Mouse (Mus musculus) heart, embryonic 16.5 days (tissue): ENCODE data around the gene Plet1. TPM values are rescaled to one million over a fixed set of nuclear protein-coding genes. Genes with fewer than 3 reads are reported as not detected.

Experiments
- ATAC-seq: fragments of 200-750 bp; cut with Nextera tagmentation; replicated peaks from 2 replicates; pipeline ENCODE4 v1.8.0; 2017; ENCODE audit warnings: moderate number of reproducible peaks; ENCODE audit not compliant: insufficient read depth, low FRiP score; ENCODE audit errors: extremely low read depth
- H3K27ac ChIP-seq: fragments of 300-500 bp; sonication (generic); 2 replicates; pipeline ENCODE4 v1.5.1; 2014; ENCODE audit warnings: mild to moderate bottlenecking, low read length, control low read depth, moderate library complexity
- H3K27me3 ChIP-seq: fragments of 300-500 bp; sonication (generic); 2 replicates; pipeline ENCODE4 v1.6.1; 2014; ENCODE audit warnings: low read length, mixed read lengths; ENCODE audit not compliant: control insufficient read depth, insufficient read depth
- H3K36me3 ChIP-seq: fragments of 300-500 bp; sonication (generic); 2 replicates; pipeline ENCODE4 v1.6.1; 2014; ENCODE audit not compliant: control insufficient read depth, insufficient read depth
- H3K4me1 ChIP-seq: fragments of 300-500 bp; sonication (generic); 2 replicates; pipeline ENCODE4 v1.6.1; 2014; ENCODE audit warnings: low read length, mixed read lengths; ENCODE audit not compliant: control insufficient read depth, insufficient read depth
- H3K4me2 ChIP-seq: fragments of 300-500 bp; sonication (generic); 2 replicates; pipeline ENCODE4 v1.6.1; 2014; ENCODE audit warnings: low read depth, mild to moderate bottlenecking, control low read depth, low read length
- H3K4me3 ChIP-seq: fragments of 300-500 bp; sonication (generic); 2 replicates; pipeline ENCODE4 v1.5.1; 2014; ENCODE audit warnings: mild to moderate bottlenecking, control low read depth, low read length
- H3K9ac ChIP-seq: fragments of 300-500 bp; sonication (generic); 2 replicates; pipeline ENCODE4 v1.6.1; 2014; ENCODE audit warnings: low read length, control low read depth
- H3K9me3 ChIP-seq: fragments of 300-500 bp; sonication (generic); replicated peaks from 2 replicates; pipeline ENCODE4 v1.6.1; 2016; ENCODE audit warnings: low read length; ENCODE audit not compliant: control insufficient read depth
- WGBS: fragments of 180-500 bp; shearing (Covaris S2); extraction: QIAGEN DNeasy Blood & Tissue Kit; methylation state at CpG from one replicate; pipeline ENCODE4 v1.1.7; 2014; 5-methylcytosine and 5-hydroxymethylcytosine counted together
- polyA plus RNA-seq: library from polyadenylated mRNA; unstranded; fragments of >200 nt; fragmentation: Nextera tagmentation; extraction: Ambion mirVana; gene quantifications from 2 replicates; pipeline ENCODE4 v1.2.1, GENCODE M21; 2015

Plet1 gene
- polyA plus RNA-seq, 1 experiment from 2014 or later, result 1.7 TPM

DNA sequence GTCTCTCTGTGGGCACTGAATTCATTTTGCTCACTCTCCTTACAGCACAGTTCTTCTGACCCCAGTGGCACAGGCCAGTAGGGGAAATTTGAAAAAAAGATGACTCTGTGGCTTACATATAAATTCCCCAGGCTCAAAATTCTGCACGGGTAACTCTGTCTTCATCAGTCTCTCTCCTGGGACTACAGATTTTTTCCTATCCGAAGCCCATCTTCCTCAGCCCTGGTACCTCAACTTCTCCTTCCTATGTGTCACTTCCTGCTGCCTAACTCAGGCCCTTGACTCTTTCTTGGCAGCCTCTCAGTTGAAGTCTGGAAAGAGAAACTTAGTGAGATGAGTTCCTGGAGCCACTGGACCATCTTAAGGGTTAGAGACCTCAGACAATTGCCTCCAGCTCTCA is 59.2 kb downstream of the Plet1 start:
- Histone ChIP-seq H3K9ac (no peak overlapping the region), H3K4me3 (no peak overlapping the region), H3K27ac (no peak overlapping the region), H3K4me2 (no peak overlapping the region), H3K27me3 (no peaks in the 10 kb centered on the region), H3K4me1 (no peaks in the 10 kb centered on the region), H3K36me3 (no peaks in the 10 kb centered on the region), H3K9me3 (no peaks in the 10 kb centered on the region)
- 62% methylated on average over 2 of the region's 2 CpGs for WGBS
- ATAC-seq, result no peak

DNA sequence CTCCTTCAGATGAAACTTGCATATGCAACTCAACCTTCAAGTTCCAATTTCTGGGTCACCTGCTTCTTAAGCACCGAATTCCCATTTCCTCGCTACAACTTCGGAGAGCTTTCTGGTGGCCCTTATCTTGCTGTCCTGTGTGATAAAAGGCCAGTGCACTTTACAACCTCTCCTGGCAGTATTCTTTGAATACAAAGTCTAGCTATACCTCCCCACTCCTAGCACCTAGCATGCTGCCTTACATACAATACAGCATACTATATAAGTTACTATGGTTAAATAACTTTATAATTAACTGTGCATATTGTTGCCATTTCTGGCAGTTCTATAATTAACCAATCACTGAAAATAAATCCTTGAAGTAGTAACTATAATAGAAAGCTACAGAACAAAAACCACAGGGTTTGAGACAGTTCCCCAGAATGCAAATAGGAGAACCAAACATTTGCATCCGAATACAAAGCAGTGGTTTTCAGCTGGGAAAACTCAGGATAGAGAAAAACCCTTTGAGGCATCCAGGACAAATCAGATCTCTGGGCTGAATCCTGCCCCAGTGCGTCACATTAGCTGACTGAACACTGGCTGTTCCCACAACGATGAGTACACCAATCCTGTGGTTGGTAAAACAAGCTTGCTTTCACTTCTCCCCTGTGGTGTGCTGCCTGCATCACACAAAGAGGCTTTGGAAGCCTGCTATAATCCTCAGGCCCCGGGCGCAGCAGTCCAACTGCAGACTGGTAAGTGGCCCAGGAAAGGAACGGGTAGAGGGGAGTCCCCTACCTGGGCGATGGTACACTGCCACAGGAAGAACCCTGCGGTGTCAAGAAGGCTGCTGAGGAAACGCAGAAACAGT is 60.1 kb downstream of the Plet1 start, which contains the start of gene Il18:
Gene Il18, plus strand, starts transcription at position 587 of the 853 bp plus-strand sequence.
- H3K4me1 ChIP-seq, result no peaks in the 10 kb centered on the region
- H3K9me3 ChIP-seq, result no peaks in the 10 kb centered on the region
- no peak for ATAC-seq
- H3K27me3 ChIP-seq, result no peaks in the 10 kb centered on the region
- H3K9ac ChIP-seq, result 0 out of 2 replicates have a peak within 1 kb of the TSS, but pooled peaks have one; percentile 5
- no peaks in the 10 kb centered on the region for H3K36me3 ChIP-seq
- H3K4me2 ChIP-seq, result peak within 1 kb of the TSS; percentile 33; the same call in 1 of the 2 replicates
- no peak within 1 kb of the TSS for H3K27ac ChIP-seq
- no peak within 1 kb of the TSS; the same call in 1 of the 2 replicates for H3K4me3 ChIP-seq
- WGBS, result 24% methylated on average over 12 of the region's 12 CpGs

DNA sequence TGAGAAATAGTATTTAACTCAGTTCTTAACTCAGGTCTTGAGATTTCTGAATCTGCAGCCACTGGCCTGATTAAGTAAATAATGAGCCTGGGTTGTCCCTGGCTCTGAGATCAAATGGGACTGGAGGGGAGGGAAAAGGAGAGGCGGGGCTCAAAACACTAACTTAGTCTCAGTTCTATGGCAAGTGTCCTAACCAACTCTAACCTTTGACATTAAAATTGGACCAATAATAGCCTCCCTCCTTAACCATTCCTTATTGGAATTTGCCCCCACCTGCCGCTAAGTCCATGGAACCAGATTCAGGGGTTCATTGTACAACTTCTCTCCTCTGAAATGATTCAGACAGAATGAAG is 60.7 kb downstream of the Plet1 start, which contains the start of gene Bco2:
Gene Bco2, minus strand, starts transcription at position 88 of the 353 bp plus-strand sequence.
- H3K4me3 ChIP-seq, result no peak within 1 kb of the TSS; the same call in 1 of the 2 replicates

More for the DNA sequence above, 60.7 kb downstream of the Plet1 start, which contains the start of gene Bco2:
- WGBS, result 54% methylated on average over 2 of the region's 2 CpGs
- no peak within 1 kb of the TSS for H3K27ac ChIP-seq
- H3K4me1 ChIP-seq, result no peaks in the 10 kb centered on the region
- no peaks in the 10 kb centered on the region for H3K27me3 ChIP-seq
- H3K4me2 ChIP-seq, result peak within 1 kb of the TSS; percentile 33; the same call in 1 of the 2 replicates
- no peaks in the 10 kb centered on the region for H3K9me3 ChIP-seq
- 0 out of 2 replicates have a peak within 1 kb of the TSS, but pooled peaks have one; percentile 5 for H3K9ac ChIP-seq
- ATAC-seq, result no peak
- H3K36me3 ChIP-seq, result no peaks in the 10 kb centered on the region

Other genes with a start within 250 kb of the Plet1 start
- 174 and 219 TPM in 2 replicates for gene Rpl10-ps3, start 149.6 kb upstream of the Plet1 start, polyA plus RNA-seq
- gene Pts, start 34.2 kb downstream of the Plet1 start, polyA plus RNA-seq, result 91.6 and 93.2 TPM in 2 replicates
- 3.7 and 3.9 TPM in 2 replicates for gene Il18, start 60.3 kb downstream of the Plet1 start, polyA plus RNA-seq
- 0.21 TPM in 1 of 2 replicates, not detected in the other for gene Bco2, start 60.7 kb downstream of the Plet1 start, polyA plus RNA-seq
- gene Tex12, start 66.8 kb downstream of the Plet1 start, polyA plus RNA-seq, result not detected in 2 replicates
- gene Sdhd, start 109.3 kb downstream of the Plet1 start, polyA plus RNA-seq, result 852 and 860 TPM in 2 replicates
- gene Timm8b, start 109.4 kb downstream of the Plet1 start, polyA plus RNA-seq, result 243 and 261 TPM in 2 replicates
- gene Pih1d2, start 122.8 kb downstream of the Plet1 start, polyA plus RNA-seq, result 1.9 and 3.1 TPM in 2 replicates
- gene Nkapd1, start 122.9 kb downstream of the Plet1 start, polyA plus RNA-seq, result 12.1 and 13.0 TPM in 2 replicates
- 147 and 156 TPM in 2 replicates for gene Dlat, start 165.3 kb downstream of the Plet1 start, polyA plus RNA-seq
- 8.6 and 10.3 TPM in 2 replicates for gene Dixdc1, start 245.0 kb downstream of the Plet1 start, polyA plus RNA-seq